Comparison of ENCODE assay signal across 8 mouse cellular contexts in genomic region chr7:12921705-12922465, GRCm38 (mm10). TPM values are rescaled to one million over a fixed set of nuclear protein-coding genes. Genes with fewer than 3 reads are reported as not detected.
DNase-seq lines count a peak whose midpoint lies in the region; ATAC-seq and TF ChIP-seq lines count a peak whose summit lies in the region.

Rps5 (plus strand) TSS chr7:12922290.

- H3K36me3 ChIP-seq in E14TG2a.4 (ENCODE audit: insufficient read depth, low read length): peaks cover 45% of the 10 kb centered on the region
- peaks cover 40% of the 10 kb centered on the region for H3K36me3 ChIP-seq in forebrain, embryonic 12.5 days (replicated peaks)
- peaks cover 39% of the 10 kb centered on the region for H3K36me3 ChIP-seq in heart, postnatal 0 days (replicated peaks; ENCODE audit: control insufficient read depth, insufficient read depth, low read length)
- H3K36me3 ChIP-seq in liver, embryonic 16.5 days (ENCODE audit: control insufficient read depth, insufficient read depth): peaks cover 35% of the 10 kb centered on the region
- H3K36me3 ChIP-seq in neural tube, embryonic 13.5 days: peaks cover 38% of the 10 kb centered on the region
- no peaks in the 10 kb centered on the region; the same call in 1 of the 2 replicates for H3K36me3 ChIP-seq in testis, adult 2 months (ENCODE audit: control insufficient read depth, insufficient read depth, low read length)

- no peaks in the 10 kb centered on the region for H3K9me3 ChIP-seq in E14TG2a.4 (ENCODE audit: low read length)
- H3K9me3 ChIP-seq in forebrain, embryonic 12.5 days: no peaks in the 10 kb centered on the region
- no peaks in the 10 kb centered on the region for H3K9me3 ChIP-seq in heart, postnatal 0 days (replicated peaks; ENCODE audit: control insufficient read depth, low read length)
- H3K9me3 ChIP-seq in liver, embryonic 16.5 days (replicated peaks; ENCODE audit: control insufficient read depth, low read length): no peaks in the 10 kb centered on the region
- H3K9me3 ChIP-seq in neural tube, embryonic 13.5 days: no peaks in the 10 kb centered on the region

- peak; percentile 56 for TF ChIP-seq CTCF in E14TG2a.4 (conservative IDR thresholded peaks at IDR 0.05; ENCODE audit: low read length)
- peak; percentile 72 for TF ChIP-seq CTCF in heart, postnatal 0 days (IDR thresholded peaks at IDR 0.05; ENCODE audit: low read depth)
- peak; percentile 58; the same call in 1 of the 2 replicates for TF ChIP-seq CTCF in testis, adult 2 months (IDR thresholded peaks at IDR 0.05; ENCODE audit: control insufficient read depth, insufficient read depth, insufficient replicate concordance, low read depth, low read length)

- peak; percentile 99 for ATAC-seq in forebrain, embryonic 12.5 days (ENCODE audit: low FRiP score)
- peak; percentile 99 for ATAC-seq in heart, postnatal 0 days (ENCODE audit: insufficient read depth, low read depth)
- peak; percentile 97 for ATAC-seq in liver, embryonic 16.5 days (ENCODE audit: low read depth)
- ATAC-seq in neural tube, embryonic 13.5 days (ENCODE audit: low read depth): peak; percentile 99

- DNase-seq in c-Kit-positive CD71-positive TER-119-positive erythroid progenitor cells, embryonic 14.5 days (ENCODE audit: low spot score): peak; percentile 99
- peak; percentile 99 for DNase-seq in heart, postnatal 0 days (ENCODE audit: low spot score)
- peak; percentile 99 for DNase-seq in kidney, postnatal 4 days

- WGBS in forebrain, embryonic 12.5 days: under 1% methylated on average over 55 of the region's 55 CpGs
- under 1% methylated on average over 55 of the region's 55 CpGs for WGBS in heart, postnatal 0 days
- under 1% methylated on average over 55 of the region's 55 CpGs for WGBS in liver, embryonic 16.5 days (ENCODE audit: insufficient replicate concordance)
- WGBS in neural tube, embryonic 13.5 days: under 1% methylated on average over 55 of the region's 55 CpGs

- H3K4me1 ChIP-seq in E14TG2a.4 (replicated peaks; ENCODE audit: low read depth, low read length): peaks cover 50% of the 10 kb centered on the region
- H3K4me1 ChIP-seq in forebrain, embryonic 12.5 days: peaks cover 18% of the 10 kb centered on the region
- peaks cover 8% of the 10 kb centered on the region for H3K4me1 ChIP-seq in heart, postnatal 0 days (ENCODE audit: control insufficient read depth, insufficient read depth)
- peaks cover 20% of the 10 kb centered on the region for H3K4me1 ChIP-seq in liver, embryonic 16.5 days (ENCODE audit: control insufficient read depth, low read depth, low read length)
- peaks cover 14% of the 10 kb centered on the region for H3K4me1 ChIP-seq in neural tube, embryonic 13.5 days (replicated peaks)
- no peaks in the 10 kb centered on the region for H3K4me1 ChIP-seq in testis, adult 2 months (ENCODE audit: control insufficient read depth, insufficient read depth, low read length)

- TF ChIP-seq POLR2A in testis, adult 2 months (IDR thresholded peaks at IDR 0.05; ENCODE audit: control insufficient read depth, low read depth, low read length): peak; percentile 79

- peak within 1 kb of the TSS; percentile 93 for H3K4me2 ChIP-seq in forebrain, embryonic 12.5 days
- peak within 1 kb of the TSS; percentile 90 for H3K4me2 ChIP-seq in heart, postnatal 0 days (ENCODE audit: low read depth, low read length)
- peak within 1 kb of the TSS; percentile 91 for H3K4me2 ChIP-seq in liver, embryonic 16.5 days (ENCODE audit: low read depth, low read length)
- peak within 1 kb of the TSS; percentile 91 for H3K4me2 ChIP-seq in neural tube, embryonic 13.5 days

- H3K9ac ChIP-seq in forebrain, embryonic 12.5 days: peak within 1 kb of the TSS; percentile 83
- H3K9ac ChIP-seq in heart, postnatal 0 days (replicated peaks; ENCODE audit: low read depth, low read length): peak within 1 kb of the TSS; percentile 81
- peak within 1 kb of the TSS; percentile 82 for H3K9ac ChIP-seq in liver, embryonic 16.5 days (ENCODE audit: low read depth, low read length)
- peak within 1 kb of the TSS; percentile 90 for H3K9ac ChIP-seq in neural tube, embryonic 13.5 days

- TF ChIP-seq EP300 in heart, postnatal 0 days (IDR thresholded peaks at IDR 0.05; ENCODE audit: low read depth): 0 out of 2 replicates have a peak, but pooled peaks have one; percentile 56

- H3K4me3 ChIP-seq in E14TG2a.4 (replicated peaks; ENCODE audit: low read length): peak within 1 kb of the TSS; percentile 98
- H3K4me3 ChIP-seq in forebrain, embryonic 12.5 days (replicated peaks): peak within 1 kb of the TSS; percentile 88
- peak within 1 kb of the TSS; percentile 79 for H3K4me3 ChIP-seq in heart, postnatal 0 days (ENCODE audit: low read depth, low read length)
- peak within 1 kb of the TSS; percentile 95 for H3K4me3 ChIP-seq in liver, embryonic 16.5 days (ENCODE audit: low read depth, low read length)
- peak within 1 kb of the TSS; percentile 78 for H3K4me3 ChIP-seq in neural tube, embryonic 13.5 days
- peak within 1 kb of the TSS; percentile 94 for H3K4me3 ChIP-seq in testis, adult 2 months (ENCODE audit: control insufficient read depth, low read depth, low read length)

- H3K27me3 ChIP-seq in E14TG2a.4 (ENCODE audit: insufficient read depth, low read length): no peaks in the 10 kb centered on the region
- peaks cover 17% of the 10 kb centered on the region for H3K27me3 ChIP-seq in forebrain, embryonic 12.5 days
- H3K27me3 ChIP-seq in heart, postnatal 0 days (ENCODE audit: control insufficient read depth, insufficient read depth, low read length): no peaks in the 10 kb centered on the region
- H3K27me3 ChIP-seq in liver, embryonic 16.5 days (ENCODE audit: control insufficient read depth, insufficient read depth, low read depth, low read length): no peaks in the 10 kb centered on the region
- H3K27me3 ChIP-seq in neural tube, embryonic 13.5 days: peaks cover 23% of the 10 kb centered on the region
- no peaks in the 10 kb centered on the region for H3K27me3 ChIP-seq in testis, adult 2 months (ENCODE audit: control insufficient read depth, insufficient read depth, low read length)

- H3K27ac ChIP-seq in forebrain, embryonic 12.5 days: peak within 1 kb of the TSS; percentile 89
- H3K27ac ChIP-seq in heart, postnatal 0 days (ENCODE audit: low read depth): peak within 1 kb of the TSS; percentile 93
- peak within 1 kb of the TSS; percentile 86 for H3K27ac ChIP-seq in liver, embryonic 16.5 days (ENCODE audit: low read length)
- H3K27ac ChIP-seq in neural tube, embryonic 13.5 days (replicated peaks): peak within 1 kb of the TSS; percentile 95
- peak within 1 kb of the TSS; percentile 74 for H3K27ac ChIP-seq in testis, adult 2 months (ENCODE audit: control insufficient read depth, insufficient read depth, low read depth, low read length)

RNA-seq across cellular contexts. Expression of gene Rps5, which starts in this region (rescaled TPM):
- 585 and 638 TPM in 2 replicates for polyA plus RNA-seq in forebrain, embryonic 12.5 days (2016; fragmentation: Nextera tagmentation; extraction: Ambion mirVana)
- total RNA-seq in heart, postnatal 0 days (2014; rRNA removed; ENCODE audit: low replicate concordance): 1,775 and 1,995 TPM in 2 replicates
- polyA plus RNA-seq in heart, postnatal 0 days (2015; fragmentation: Nextera tagmentation; extraction: Ambion mirVana): 431 and 457 TPM in 2 replicates
- 473 and 517 TPM in 2 replicates for polyA plus RNA-seq in liver, embryonic 16.5 days (2015; fragmentation: Nextera tagmentation; extraction: Ambion mirVana)
- polyA plus RNA-seq in neural tube, embryonic 13.5 days (2015; fragmentation: Nextera tagmentation; extraction: Ambion mirVana): 606 and 663 TPM in 2 replicates
- 512 and 591 TPM in 2 replicates for polyA plus RNA-seq in testis, adult 2 months (2012; rRNA removed)

Comparison
In these comparisons a context has a peak if more than half of its experiments do, and no peak if none do; other contexts are left out.
1. Peak in every context shown above with its lines: DNase-seq, ATAC-seq, H3K4me3 ChIP-seq and H3K27ac ChIP-seq.